Mouse (Mus musculus): ENCODE measurements around the gene Vmn1r135. TPM values are rescaled to one million over a fixed set of nuclear protein-coding genes. Genes with fewer than 3 reads are reported as not detected.
"Not testable (repeated sequence)": the region's sequence is repeated elsewhere in the genome, so short reads cannot be mapped to it uniquely, and the experiment has no call there.

The Vmn1r135 gene
- polyA plus RNA-seq (2015; fragmentation: Nextera tagmentation; extraction: Ambion mirVana) = not detected in 2 replicates

DNA sequence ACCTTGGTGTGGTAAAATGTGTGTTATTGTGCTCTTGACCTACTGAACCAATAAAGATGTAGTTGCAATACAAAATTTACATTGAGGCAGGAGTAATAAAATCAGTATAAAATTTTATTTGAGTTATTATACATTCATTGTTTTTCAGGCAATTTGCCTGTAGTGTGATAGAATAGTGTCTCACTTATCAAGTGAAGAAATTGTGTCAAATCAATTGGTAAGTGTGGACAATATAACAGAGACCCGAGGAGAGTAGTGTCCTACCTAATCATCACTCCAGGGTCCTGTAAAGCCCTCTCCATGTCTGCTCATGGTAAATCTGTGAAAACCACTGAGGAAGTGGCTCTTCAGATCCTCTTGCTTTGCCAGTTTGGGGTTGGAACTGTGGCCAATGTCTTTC is at the start of gene Vmn1r135:
Vmn1r135 (plus strand) TSS at position 301 of the 400 bp plus-strand sequence.
- not testable (repeated sequence) for H3K27ac ChIP-seq (ENCODE audit: low read depth, low read length); H3K27me3 ChIP-seq (replicated peaks; ENCODE audit: control insufficient read depth, insufficient read depth, low read length); H3K4me2 ChIP-seq (replicated peaks; ENCODE audit: low read depth); H3K4me1 ChIP-seq (replicated peaks; ENCODE audit: control insufficient read depth, insufficient read depth, low read length); H3K9ac ChIP-seq (ENCODE audit: low read depth, low read length); ATAC-seq; H3K9me3 ChIP-seq (ENCODE audit: control insufficient read depth); H3K4me3 ChIP-seq (ENCODE audit: low read depth, low read length); H3K36me3 ChIP-seq (ENCODE audit: control insufficient read depth, insufficient read depth)
- no CpG with 5 or more reads among the region's 1 CpGs for WGBS

DNA sequence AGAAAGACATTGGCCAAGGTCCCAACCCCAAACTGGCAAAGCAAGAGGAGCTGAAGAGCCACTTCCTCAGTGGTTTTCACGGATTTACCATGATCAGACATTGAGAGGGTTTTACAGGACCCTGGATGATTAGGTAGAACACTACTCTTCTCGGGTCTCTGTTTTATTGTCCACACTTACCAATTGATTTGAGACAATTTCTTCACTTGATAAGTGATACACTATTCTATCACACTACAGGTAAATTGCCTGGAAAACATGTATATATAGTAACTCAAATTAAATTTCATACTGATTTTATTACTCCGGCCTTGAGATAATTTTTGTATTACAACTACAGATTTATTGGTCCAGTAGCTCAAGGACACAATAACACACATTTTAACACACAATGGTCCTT is 35.5 kb upstream of the Vmn1r135 start, which contains the start of gene Gm4177:
Gm4177 (minus strand) TSS at position 101 of the 400 bp plus-strand sequence.
- not testable (repeated sequence) for H3K27ac ChIP-seq (ENCODE audit: low read depth, low read length); H3K4me1 ChIP-seq (replicated peaks; ENCODE audit: control insufficient read depth, insufficient read depth, low read length); H3K36me3 ChIP-seq (ENCODE audit: control insufficient read depth, insufficient read depth); H3K4me2 ChIP-seq (replicated peaks; ENCODE audit: low read depth); H3K4me3 ChIP-seq (ENCODE audit: low read depth, low read length); H3K9ac ChIP-seq (ENCODE audit: low read depth, low read length); ATAC-seq; H3K9me3 ChIP-seq (ENCODE audit: control insufficient read depth); H3K27me3 ChIP-seq (replicated peaks; ENCODE audit: control insufficient read depth, insufficient read depth, low read length)
- no CpG with 5 or more reads among the region's 3 CpGs for WGBS

DNA sequence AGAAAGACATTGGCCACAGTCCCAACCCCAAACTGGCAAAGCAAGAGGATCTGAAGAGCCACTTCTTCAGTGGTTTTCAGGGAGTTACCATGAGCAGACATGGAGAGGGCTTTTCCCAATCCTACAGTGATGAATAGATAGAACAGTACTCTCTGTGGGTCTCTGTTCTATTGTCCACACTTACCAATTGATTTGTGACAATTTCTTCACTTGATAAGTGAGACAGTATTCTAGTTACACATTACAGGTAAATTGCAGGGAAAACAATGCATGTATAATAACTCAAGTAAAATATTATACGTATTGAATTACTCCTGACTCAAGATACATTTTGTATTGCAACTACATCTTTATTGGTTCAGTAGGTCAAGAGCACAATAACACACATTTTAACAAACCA is 12.0 kb downstream of the Vmn1r135 start, which contains the start of gene Gm5725:
Gm5725 (minus strand) TSS at position 101 of the 400 bp plus-strand sequence.
- not testable (repeated sequence) for H3K4me1 ChIP-seq (replicated peaks; ENCODE audit: control insufficient read depth, insufficient read depth, low read length); H3K4me2 ChIP-seq (replicated peaks; ENCODE audit: low read depth); H3K36me3 ChIP-seq (ENCODE audit: control insufficient read depth, insufficient read depth); H3K27me3 ChIP-seq (replicated peaks; ENCODE audit: control insufficient read depth, insufficient read depth, low read length); H3K27ac ChIP-seq (ENCODE audit: low read depth, low read length); H3K9me3 ChIP-seq (ENCODE audit: control insufficient read depth); H3K9ac ChIP-seq (ENCODE audit: low read depth, low read length); H3K4me3 ChIP-seq (ENCODE audit: low read depth, low read length); ATAC-seq
- WGBS = no CpG with 5 or more reads among the region's 1 CpGs

Other genes with a start within 250 kb of the Vmn1r135 start
- gene Vmn1r132, start 218.3 kb upstream of the Vmn1r135 start, polyA plus RNA-seq (2015; fragmentation: Nextera tagmentation; extraction: Ambion mirVana) = not detected in 2 replicates
- not detected in 2 replicates for gene Gm4175, start 70.9 kb upstream of the Vmn1r135 start, polyA plus RNA-seq (2015; fragmentation: Nextera tagmentation; extraction: Ambion mirVana)
- gene Gm4177, start 35.6 kb upstream of the Vmn1r135 start, polyA plus RNA-seq (2015; fragmentation: Nextera tagmentation; extraction: Ambion mirVana) = not detected in 2 replicates
- not detected in 2 replicates for gene Gm5725, start 11.9 kb downstream of the Vmn1r135 start, polyA plus RNA-seq (2015; fragmentation: Nextera tagmentation; extraction: Ambion mirVana)
- not detected in 2 replicates for gene Gm5891, start 88.9 kb downstream of the Vmn1r135 start, polyA plus RNA-seq (2015; fragmentation: Nextera tagmentation; extraction: Ambion mirVana)
- not detected in 2 replicates for gene Vmn1r137, start 162.2 kb downstream of the Vmn1r135 start, polyA plus RNA-seq (2015; fragmentation: Nextera tagmentation; extraction: Ambion mirVana)
- not detected in 2 replicates for gene Vmn1r138, start 196.5 kb downstream of the Vmn1r135 start, polyA plus RNA-seq (2015; fragmentation: Nextera tagmentation; extraction: Ambion mirVana)
- gene Gm6176, start 224.0 kb downstream of the Vmn1r135 start, polyA plus RNA-seq (2015; fragmentation: Nextera tagmentation; extraction: Ambion mirVana) = not detected in 2 replicates
- not detected in 2 replicates for gene Vmn1r139, start 236.7 kb downstream of the Vmn1r135 start, polyA plus RNA-seq (2015; fragmentation: Nextera tagmentation; extraction: Ambion mirVana)